16 mouse cellular contexts compared by ENCODE assay signal in the genomic region with DNA sequence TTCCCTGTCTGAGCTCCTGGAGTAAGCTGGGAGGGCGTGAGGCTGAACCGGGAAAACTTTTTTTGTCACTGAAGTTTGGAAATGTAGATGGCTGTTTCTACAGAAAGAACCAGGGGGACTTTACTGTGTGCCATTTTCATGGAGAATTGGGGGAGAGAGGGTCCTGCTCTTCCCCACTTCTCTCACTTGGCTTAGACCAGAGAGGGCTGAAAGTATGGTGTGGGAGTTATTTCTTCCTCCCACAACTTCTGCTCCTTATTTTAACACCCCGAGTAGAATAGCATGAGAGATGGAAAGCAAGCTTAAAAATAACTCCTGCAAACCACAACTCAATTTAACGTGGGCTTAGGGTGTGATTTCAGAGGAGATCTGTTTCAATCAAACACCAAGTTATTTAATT. TPM values are rescaled to one million over a fixed set of nuclear protein-coding genes. Genes with fewer than 3 reads are reported as not detected.
DNase-seq lines count a peak whose midpoint lies in the region; ATAC-seq lines count a peak whose summit lies in the region.
"Had no signal": no experiment of that assay in that cellular context is flagged by ENCODE, and none has a peak within 500 bp of the region (broad histone marks: within the 10 kb centered on the region; RNA-seq: fewer than 3 reads in every experiment).

No protein-coding gene starts in this region.

- peak overlapping the region; percentile 41 for H3K4me3 ChIP-seq in kidney, embryonic 14.5 days (ENCODE audit: low read length)
- H3K4me3 ChIP-seq in hindbrain, embryonic 12.5 days, result peak overlapping the region; percentile 42
- H3K4me3 ChIP-seq in midbrain, embryonic 11.5 days (ENCODE audit: low read depth, low read length), result no peak overlapping the region
- H3K4me3 ChIP-seq: heart, embryonic 13.5 days; intestine, embryonic 15.5 days; liver, embryonic 15.5 days had no signal

- peak overlapping the region; percentile 30; the same call in 1 of the 2 replicates for H3K4me2 ChIP-seq in kidney, embryonic 14.5 days (replicated peaks; ENCODE audit: low read depth, low read length)
- H3K4me2 ChIP-seq in hindbrain, embryonic 12.5 days (replicated peaks), result peak overlapping the region; percentile 47; the same call in 1 of the 2 replicates
- H3K4me2 ChIP-seq in midbrain, embryonic 11.5 days, result no peak overlapping the region
- H3K4me2 ChIP-seq: heart, embryonic 13.5 days; intestine, embryonic 15.5 days; liver, embryonic 15.5 days had no signal

- intact Hi-C loops in heart, postnatal 14 days (cut with DNase I), result no loop called here

- H3K9me3 ChIP-seq in kidney, embryonic 14.5 days (ENCODE audit: control insufficient read depth, low read length), result no peaks in the 10 kb centered on the region
- H3K9me3 ChIP-seq in hindbrain, embryonic 12.5 days (replicated peaks), result no peaks in the 10 kb centered on the region
- no peaks in the 10 kb centered on the region for H3K9me3 ChIP-seq in midbrain, embryonic 11.5 days (ENCODE audit: control insufficient read depth, low read length)
- H3K9me3 ChIP-seq: heart, embryonic 13.5 days; intestine, embryonic 15.5 days; liver, embryonic 15.5 days had no signal

- 1% methylated on average over 4 of the region's 4 CpGs for WGBS in kidney, embryonic 14.5 days
- WGBS in hindbrain, embryonic 12.5 days, result 2% methylated on average over 4 of the region's 4 CpGs
- 0% methylated on average over 4 of the region's 4 CpGs for WGBS in midbrain, embryonic 11.5 days

- H3K9ac ChIP-seq in kidney, embryonic 14.5 days (ENCODE audit: low read depth, low read length), result peak overlapping the region; percentile 53; the same call in 1 of the 2 replicates
- H3K9ac ChIP-seq in hindbrain, embryonic 12.5 days, result no peak overlapping the region
- H3K9ac ChIP-seq in midbrain, embryonic 11.5 days (ENCODE audit: low read length), result no peak overlapping the region
- H3K9ac ChIP-seq: heart, embryonic 13.5 days; intestine, embryonic 15.5 days; liver, embryonic 15.5 days had no signal

- DNase-seq in kidney, adult 11 months, result no peak
- DNase-seq in midbrain, embryonic 11.5 days (ENCODE audit: low spot score, missing footprints), result peak; percentile 91
- peak; percentile 10 for DNase-seq in retina, embryonic 14.5 days (ENCODE audit: low spot score)
- no peak for DNase-seq in MN1 (ENCODE audit: low spot score)
- no peak for DNase-seq in frontal cortex, postnatal 14 days (ENCODE audit: low spot score in 2 of 2)
- DNase-seq in heart, postnatal 14 days, result no peak
- DNase-seq: gastrocnemius, postnatal 10 days; layer of hippocampus, postnatal 36 days; thymus, adult 2 months had no signal

- no peaks in the 10 kb centered on the region for H3K4me1 ChIP-seq in kidney, embryonic 14.5 days (ENCODE audit: control insufficient read depth, insufficient read depth, low read length)
- H3K4me1 ChIP-seq in hindbrain, embryonic 12.5 days, result peaks cover 6% of the 10 kb centered on the region; the same call in 1 of the 2 replicates
- H3K4me1 ChIP-seq in midbrain, embryonic 11.5 days (ENCODE audit: control insufficient read depth, insufficient read depth, low read length), result peaks cover 5% of the 10 kb centered on the region; the same call in 1 of the 2 replicates
- H3K4me1 ChIP-seq: intestine, embryonic 15.5 days; liver, embryonic 15.5 days had no signal

- ATAC-seq in kidney, embryonic 14.5 days (ENCODE audit: low FRiP score, low TSS enrichment), result no peak
- no peak for ATAC-seq in hindbrain, embryonic 12.5 days (ENCODE audit: low FRiP score)
- no peak for ATAC-seq in midbrain, embryonic 11.5 days (ENCODE audit: low FRiP score)
- ATAC-seq: intestine, embryonic 15.5 days had no signal

- H3K27me3 ChIP-seq in kidney, embryonic 14.5 days (ENCODE audit: control insufficient read depth, insufficient read depth, low read length), result peaks cover 69% of the 10 kb centered on the region
- H3K27me3 ChIP-seq in hindbrain, embryonic 12.5 days, result peaks cover 81% of the 10 kb centered on the region
- H3K27me3 ChIP-seq in midbrain, embryonic 11.5 days (ENCODE audit: control insufficient read depth, insufficient read depth, low read length), result peaks cover 91% of the 10 kb centered on the region

- H3K36me3 ChIP-seq in kidney, embryonic 14.5 days (ENCODE audit: control insufficient read depth, insufficient read depth, low read length), result no peaks in the 10 kb centered on the region
- H3K36me3 ChIP-seq in hindbrain, embryonic 12.5 days, result no peaks in the 10 kb centered on the region
- no peaks in the 10 kb centered on the region for H3K36me3 ChIP-seq in midbrain, embryonic 11.5 days (ENCODE audit: control insufficient read depth, insufficient read depth, low read length)
- H3K36me3 ChIP-seq: heart, embryonic 13.5 days; intestine, embryonic 15.5 days; liver, embryonic 15.5 days had no signal

- H3K27ac ChIP-seq in kidney, embryonic 14.5 days (ENCODE audit: low read depth, low read length), result peak overlapping the region; percentile 9; the same call in 1 of the 2 replicates
- peak overlapping the region; percentile 85 for H3K27ac ChIP-seq in hindbrain, embryonic 12.5 days
- no peak overlapping the region for H3K27ac ChIP-seq in midbrain, embryonic 11.5 days (ENCODE audit: low read depth, low read length)
- H3K27ac ChIP-seq: heart, embryonic 13.5 days; intestine, embryonic 15.5 days; liver, embryonic 15.5 days had no signal

RNA-seq across cellular contexts. Expression of a gene that starts 4.0 kb away (rescaled TPM):
- polyA plus RNA-seq in kidney, embryonic 14.5 days (2014; fragmentation: Nextera tagmentation; extraction: Ambion mirVana), result 41.1 and 41.8 TPM in 2 replicates
- polyA plus RNA-seq in hindbrain, embryonic 12.5 days (2016; fragmentation: Nextera tagmentation; extraction: Ambion mirVana), result 85.5 and 91.2 TPM in 2 replicates
- polyA plus RNA-seq in midbrain, embryonic 11.5 days (2014; fragmentation: Nextera tagmentation; extraction: Ambion mirVana), result 34.0 and 37.0 TPM in 2 replicates
- not detected for total RNA-seq in heart, postnatal 14 days (2021)
- polyA plus RNA-seq: C2C12; spleen, adult 2 months had no signal

Comparison
In these comparisons a context has a peak if more than half of its experiments do, and no peak if none do; other contexts are left out.
1. DNase-seq: peak in midbrain, embryonic 11.5 days (single experiment) and retina, embryonic 14.5 days (single experiment); none in kidney, adult 11 months (single experiment), MN1 (single experiment), frontal cortex, postnatal 14 days (0 of 2) and heart, postnatal 14 days (0 of 2).